In the genomic region with DNA sequence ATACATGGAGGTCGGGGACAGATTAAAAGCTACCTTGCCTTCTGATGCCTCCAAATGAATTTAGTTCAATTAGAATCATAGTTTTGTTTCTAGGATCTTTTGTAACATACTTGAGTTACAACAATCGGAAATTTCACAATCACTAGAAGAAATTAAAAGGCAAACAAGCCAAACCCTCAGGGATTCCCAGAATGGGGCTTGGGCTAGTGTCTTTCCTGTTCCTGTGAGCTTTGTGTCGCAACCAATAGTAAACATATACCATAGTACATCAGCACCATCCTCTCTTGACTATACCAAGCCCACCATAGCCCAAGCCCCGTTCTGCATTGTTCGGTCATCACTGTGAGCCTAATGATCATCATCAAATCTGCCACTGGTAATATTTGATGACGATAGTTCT, we compare ENCODE assay signal across 19 mouse cellular contexts. TPM values are rescaled to one million over a fixed set of nuclear protein-coding genes. Genes with fewer than 3 reads are reported as not detected.
"Had no signal": no experiment of that assay in that cellular context is flagged by ENCODE, and none has a peak within 500 bp of the region (broad histone marks: within the 10 kb centered on the region; RNA-seq: fewer than 3 reads in every experiment).

No protein-coding gene starts in this region.

- H3K4me2 ChIP-seq: liver, embryonic 15.5 days; lung, embryonic 15.5 days; midbrain, embryonic 11.5 days; midbrain, embryonic 13.5 days; midbrain, embryonic 15.5 days; neural tube, embryonic 12.5 days; stomach, embryonic 15.5 days had no signal

- H3K4me1 ChIP-seq: liver, embryonic 15.5 days; lung, embryonic 15.5 days; midbrain, embryonic 13.5 days; midbrain, embryonic 15.5 days; neural tube, embryonic 12.5 days; stomach, embryonic 15.5 days had no signal

- H3K9ac ChIP-seq: liver, embryonic 15.5 days; liver, postnatal 0 days; lung, embryonic 15.5 days; midbrain, embryonic 13.5 days; midbrain, embryonic 15.5 days; neural tube, embryonic 12.5 days; stomach, embryonic 15.5 days had no signal

- H3K27ac ChIP-seq: liver, embryonic 15.5 days; lung, embryonic 15.5 days; macrophage; midbrain, embryonic 13.5 days; midbrain, embryonic 15.5 days; neural tube, embryonic 12.5 days; stomach, embryonic 15.5 days; stomach, postnatal 0 days had no signal

- ATAC-seq: liver, postnatal 0 days; midbrain, embryonic 13.5 days; midbrain, embryonic 15.5 days had no signal

- H3K36me3 ChIP-seq: liver, embryonic 15.5 days; lung, embryonic 15.5 days; midbrain, embryonic 13.5 days; midbrain, embryonic 15.5 days; neural tube, embryonic 12.5 days; stomach, embryonic 15.5 days had no signal

- DNase-seq: liver, postnatal 0 days; lung, adult 2 months; lung, postnatal 14 days; lung, postnatal 36 days; right cerebral cortex, postnatal 14 days; thymus, adult 2 months; thymus, postnatal 25 days; thymus, postnatal 4 days had no signal

- H3K4me3 ChIP-seq: liver, embryonic 15.5 days; lung, embryonic 15.5 days; megakaryocyte, embryonic 14.5 days; midbrain, embryonic 13.5 days; midbrain, embryonic 15.5 days; neural tube, embryonic 12.5 days; stomach, embryonic 15.5 days had no signal

- H3K27me3 ChIP-seq: liver, embryonic 15.5 days; lung, embryonic 15.5 days; midbrain, embryonic 13.5 days; midbrain, embryonic 15.5 days; neural tube, embryonic 12.5 days; stomach, embryonic 15.5 days had no signal

- H3K9me3 ChIP-seq: liver, embryonic 15.5 days; lung, embryonic 15.5 days; megakaryocyte, embryonic 14.5 days; midbrain, embryonic 13.5 days; midbrain, embryonic 15.5 days; neural tube, embryonic 12.5 days; stomach, embryonic 15.5 days had no signal

RNA-seq across cellular contexts. Expression of gene Abcc12, which starts 18.8 kb away (rescaled TPM):
- total RNA-seq: monocyte, adult 5-6 weeks had no signal
- polyA plus RNA-seq: liver, embryonic 15.5 days; liver, postnatal 0 days; macrophage; neural tube, embryonic 12.5 days had no signal
